Mouse (Mus musculus) lung, postnatal 14 days (tissue): ENCODE measurements around the gene Ptprn.
A peak's percentile ranks its signal among the peaks of the same experiment; 100 is the strongest.
"Not testable (repeated sequence)": the region's sequence is repeated elsewhere in the genome, so short reads cannot be mapped to it uniquely, and the experiment has no call there.

Experiments used
- DNase-seq: peaks from one replicate; pipeline ENCODE4 v3.0.0; 2021

Gene Ptprn

DNA sequence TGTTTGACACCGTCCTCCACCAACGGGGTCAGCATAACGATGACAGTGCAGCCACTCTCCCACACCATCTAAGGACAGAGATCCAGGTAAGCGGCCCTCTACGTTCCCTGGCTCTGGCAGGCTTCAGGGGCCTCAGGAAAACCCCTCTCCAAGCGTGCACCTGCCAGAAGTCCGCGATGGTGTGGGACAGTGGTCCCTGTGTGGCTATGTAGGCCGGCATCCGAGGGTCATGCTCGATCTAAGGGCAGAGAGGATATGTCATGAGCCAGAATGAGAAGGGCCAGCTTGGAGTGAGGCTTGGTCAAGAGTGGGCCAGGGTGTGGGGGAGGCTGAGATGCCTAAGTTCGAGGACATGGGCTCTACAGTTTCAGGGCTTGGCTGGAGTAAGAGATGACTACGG, 12.0 kb downstream of the Ptprn start:
- DNase-seq, result no peak

DNA sequence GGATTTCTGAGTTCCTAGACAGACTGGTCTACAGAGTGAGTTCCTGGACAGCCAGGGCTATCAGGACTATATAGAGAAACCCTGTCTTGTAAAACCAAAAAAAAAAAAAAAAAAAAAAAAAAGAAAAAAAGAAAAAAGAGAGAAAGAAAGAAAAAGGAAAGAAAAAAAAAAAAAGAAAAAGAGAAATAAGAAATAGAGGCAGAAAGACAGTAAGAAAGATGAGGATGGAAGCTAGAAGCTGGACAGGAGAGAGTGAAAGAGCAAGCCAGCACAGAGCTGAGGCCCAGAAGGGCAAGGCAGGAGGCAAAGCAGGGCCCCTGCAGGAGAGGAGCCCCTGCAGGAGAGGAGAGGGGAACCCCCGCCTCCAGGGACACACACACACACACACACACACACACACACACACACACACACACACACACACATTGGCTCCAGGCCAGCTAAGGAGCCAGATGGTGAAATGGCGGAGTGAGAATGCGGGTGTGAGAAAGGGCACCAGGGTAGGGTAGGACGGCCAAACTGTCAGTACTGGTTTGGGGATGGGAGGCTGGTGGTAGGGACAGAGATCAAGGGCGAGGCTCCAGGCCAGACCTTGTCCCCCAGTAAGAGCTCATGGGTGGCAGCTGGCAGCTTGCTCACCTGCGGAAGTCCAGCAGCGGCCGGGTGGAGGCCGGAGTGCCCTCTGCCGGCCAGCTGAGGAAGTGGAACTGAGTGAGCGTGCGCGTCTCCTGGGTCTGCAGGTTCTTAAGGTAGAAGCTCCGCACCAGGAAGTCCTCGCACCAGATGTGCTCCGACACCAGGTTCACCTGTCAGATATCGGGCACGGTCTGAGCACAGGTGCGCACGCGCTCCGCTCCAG, 13.0 kb downstream of the Ptprn start:
- peak; percentile 83 for DNase-seq

DNA sequence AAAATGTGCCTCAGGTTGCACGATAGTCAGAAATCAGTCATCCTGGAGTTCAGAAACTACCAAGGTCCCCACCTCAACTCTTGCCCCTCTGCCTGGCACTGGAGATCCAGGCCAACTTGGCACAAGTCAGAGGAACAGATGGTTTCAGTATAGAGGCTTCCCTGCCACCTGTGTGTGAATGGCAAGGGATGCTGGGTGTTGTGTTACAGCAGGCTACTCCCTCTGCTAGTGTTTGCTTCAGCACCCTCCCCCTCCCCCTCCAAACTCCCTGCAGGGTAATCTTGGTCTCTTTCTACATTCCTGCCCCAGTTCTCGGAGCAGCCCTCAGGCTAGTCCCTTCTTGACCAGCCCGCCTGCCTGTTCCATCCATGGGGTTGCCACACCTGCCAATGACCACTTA, 13.8 kb downstream of the Ptprn start:
- DNase-seq, result no peak

- peak; percentile 54 for DNase-seq
These were observed 16.1 kb downstream of the Ptprn start for GRCm38 (mm10) chr1:75248041-75248772.

DNA sequence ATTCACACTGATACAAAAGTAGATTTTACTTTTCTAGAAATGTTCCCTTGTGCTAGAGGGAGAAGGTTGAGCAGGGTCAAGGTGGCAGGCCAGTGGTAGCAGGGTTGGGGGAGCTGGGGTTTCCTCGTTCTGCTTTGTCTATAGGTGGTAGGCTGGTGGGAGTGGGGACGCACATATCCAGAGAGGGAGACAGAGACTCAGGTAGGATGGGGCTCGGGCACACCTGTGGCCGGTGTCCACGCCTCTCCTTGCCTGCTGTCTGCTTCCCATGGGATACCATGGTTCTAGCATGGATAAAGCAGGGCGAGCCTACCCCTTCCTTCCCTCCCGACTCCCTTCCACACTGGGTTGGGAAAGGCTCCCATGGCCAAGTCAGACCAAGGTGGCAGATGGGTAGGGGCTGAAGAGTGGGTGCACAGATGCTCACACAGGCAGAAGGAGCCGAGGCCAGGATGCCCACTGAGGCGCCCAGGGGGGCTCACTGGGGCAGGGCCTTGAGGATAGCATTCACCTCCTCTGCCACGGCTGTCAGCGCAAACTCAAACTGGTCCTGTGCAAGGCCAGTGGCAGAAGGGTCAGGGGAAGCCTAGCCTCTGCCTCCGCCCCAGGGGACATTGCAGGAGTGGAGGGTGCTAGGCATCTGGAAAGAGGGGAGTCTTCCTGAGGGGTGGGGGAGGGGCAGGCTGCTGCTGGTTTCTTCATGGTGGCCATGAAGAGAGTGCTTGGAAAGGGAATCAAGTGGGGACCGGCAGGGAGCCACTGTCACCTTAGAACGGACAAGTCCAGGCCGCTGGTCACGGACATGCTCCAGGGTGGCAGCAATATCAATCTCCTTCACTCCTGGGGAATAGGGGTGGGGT, 17.0 kb downstream of the Ptprn start:
- no peak for DNase-seq

DNA sequence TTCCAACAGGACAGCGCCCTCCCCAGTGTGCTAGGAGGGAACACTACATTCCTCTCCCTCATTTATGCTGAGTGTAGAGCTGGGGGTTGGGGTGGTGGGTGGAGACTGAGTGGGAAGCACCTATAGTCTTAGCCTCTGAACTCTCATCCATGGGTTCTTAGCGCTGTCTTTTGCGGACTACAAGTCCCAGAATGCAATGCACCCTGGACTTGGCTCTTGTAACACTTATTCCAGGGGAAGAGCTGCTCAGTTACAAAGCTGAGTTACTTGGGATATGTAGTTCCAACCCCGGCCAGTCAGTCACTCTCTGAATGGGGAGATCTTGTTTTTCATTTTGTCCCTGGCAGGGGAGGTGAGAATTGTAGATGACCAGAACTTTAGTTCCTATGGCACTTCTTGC, 19.5 kb downstream of the Ptprn start:
- peak; percentile 34 for DNase-seq

DNA sequence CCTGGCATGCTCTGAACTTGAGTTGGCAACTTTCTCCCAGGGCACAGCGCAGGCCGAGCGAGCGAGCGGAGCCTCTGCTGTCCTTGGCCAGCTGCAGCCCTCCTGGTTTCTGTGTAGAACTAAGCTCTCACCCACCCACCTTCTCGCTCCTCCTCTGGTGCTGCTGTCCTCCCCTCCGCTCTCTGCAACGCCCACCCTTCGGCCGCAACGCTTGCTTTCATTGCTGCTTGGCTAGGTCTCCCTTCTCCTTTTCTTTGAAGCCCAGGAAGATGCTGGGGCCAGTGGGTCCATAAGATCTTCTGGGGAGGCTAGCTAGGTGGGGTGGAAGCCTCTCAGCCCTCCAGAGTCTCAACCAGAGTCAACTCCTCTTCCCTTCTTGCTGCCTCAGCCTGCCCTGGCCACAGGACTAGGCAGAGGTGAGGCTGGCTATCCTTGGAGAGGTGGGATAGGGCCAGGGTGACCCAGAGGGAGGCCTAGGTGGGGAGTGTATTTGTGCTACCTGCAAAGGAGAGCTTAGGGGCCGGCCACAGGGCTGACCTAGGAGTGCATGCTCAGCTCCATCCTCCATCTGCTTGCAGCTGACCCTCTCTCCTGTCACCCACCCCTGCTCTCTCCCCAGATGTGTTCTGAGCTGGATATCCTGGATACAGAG, 20.0 kb downstream of the Ptprn start:
- no peak for DNase-seq

- no peak for DNase-seq
These were observed 20.9 kb downstream of the Ptprn start for GRCm38 (mm10) chr1:75243411-75243810.

GRCm38 (mm10) chr1:75239591-75239990, 24.7 kb downstream of the Ptprn start:
- DNase-seq, result no peak

DNA sequence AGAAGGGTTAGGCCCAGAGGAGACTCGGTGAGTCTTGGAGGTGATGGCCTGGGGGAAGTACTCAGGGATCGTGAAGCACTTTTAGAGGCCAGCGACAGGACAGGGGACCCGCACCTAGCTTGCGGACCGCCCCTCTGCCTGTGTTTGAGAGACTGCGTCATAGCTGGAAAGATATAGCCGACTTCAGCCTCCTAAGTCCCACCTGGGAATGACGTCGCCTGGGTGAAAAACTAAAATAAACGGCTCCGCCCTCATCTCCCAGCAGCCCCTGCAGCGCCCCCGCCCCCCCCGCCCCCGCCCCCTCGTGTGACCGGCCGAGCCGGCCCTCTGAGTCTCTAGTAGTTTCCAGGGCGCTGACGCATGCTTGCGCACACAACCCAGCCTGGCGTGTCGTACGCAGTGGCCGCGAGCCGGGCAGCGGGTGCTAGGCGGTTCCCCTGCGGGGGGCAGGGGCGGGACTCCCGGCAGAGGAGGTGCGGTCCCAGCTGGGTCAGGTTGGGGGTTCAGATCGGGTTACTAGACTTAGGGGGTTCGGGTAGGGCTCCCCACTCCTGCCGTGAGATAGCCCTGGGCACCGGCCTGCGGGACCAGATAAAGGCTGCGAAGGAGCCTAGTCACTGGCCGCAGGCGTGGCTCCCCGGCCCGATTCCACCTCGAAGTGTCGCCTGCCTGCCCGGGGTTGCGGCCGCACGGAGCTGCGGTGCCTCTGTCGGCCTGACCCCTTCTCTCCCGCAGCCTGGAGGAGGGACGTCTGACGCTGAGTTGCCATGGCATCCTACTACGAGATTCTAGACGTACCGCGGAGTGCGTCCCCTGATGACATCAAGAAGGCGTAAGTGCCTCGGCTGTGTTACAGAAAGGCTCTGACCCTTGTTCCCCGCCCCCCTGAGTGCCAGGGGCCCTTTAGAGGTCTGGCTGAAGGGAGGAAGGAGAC, 27.9 kb downstream of the Ptprn start, which contains the start of gene Dnajb2:
Gene Dnajb2 (plus strand): TSS at position 290 of the 934 bp plus-strand sequence.
- peak; percentile 87 for DNase-seq

DNA sequence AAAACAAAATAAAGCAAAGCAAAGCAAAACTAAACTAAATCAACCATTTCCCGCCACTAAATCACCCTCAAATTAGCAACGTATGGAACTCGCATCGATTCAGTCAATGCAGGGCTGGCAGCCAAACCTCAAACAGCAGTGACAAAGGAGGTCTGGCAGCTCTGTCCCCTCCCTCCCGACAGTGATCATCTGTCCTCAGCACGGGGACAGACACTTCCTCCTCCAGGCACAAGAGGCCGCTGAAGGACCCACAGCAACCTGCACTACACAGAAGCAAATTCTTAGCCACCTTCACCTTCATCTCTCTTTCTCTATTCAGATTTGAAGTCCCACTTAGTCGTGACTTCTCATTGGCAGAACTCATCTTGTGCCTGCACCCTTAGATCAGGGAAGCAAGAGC, 29.7 kb downstream of the Ptprn start:
- DNase-seq, result peak; percentile 65

DNA sequence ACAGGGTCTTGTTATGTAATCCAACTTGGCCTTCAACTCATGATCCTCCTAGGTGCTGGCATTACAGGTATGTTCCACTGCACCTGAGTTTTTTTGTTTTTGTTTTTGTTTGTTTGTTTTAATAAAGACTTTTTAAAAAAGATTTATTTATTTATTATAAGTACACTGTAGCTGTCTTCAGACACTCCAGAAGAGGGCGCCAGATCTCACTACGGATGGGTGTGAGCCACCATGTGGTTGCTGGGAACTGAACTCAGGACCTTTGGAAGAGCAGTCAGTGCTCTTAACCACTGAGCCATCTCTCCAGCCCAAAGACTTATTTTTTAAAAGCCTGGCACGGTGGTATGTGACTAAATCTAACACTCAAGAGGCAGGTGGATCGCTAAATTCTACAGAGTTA, 31.8 kb downstream of the Ptprn start:
- not testable (repeated sequence) for DNase-seq

- no peak for DNase-seq
These were observed 32.6 kb downstream of the Ptprn start, which contains the start of gene A630095N17Rik for GRCm38 (mm10) chr1:75231664-75232152. A630095N17Rik (minus strand) TSS chr1:75232102.

DNA sequence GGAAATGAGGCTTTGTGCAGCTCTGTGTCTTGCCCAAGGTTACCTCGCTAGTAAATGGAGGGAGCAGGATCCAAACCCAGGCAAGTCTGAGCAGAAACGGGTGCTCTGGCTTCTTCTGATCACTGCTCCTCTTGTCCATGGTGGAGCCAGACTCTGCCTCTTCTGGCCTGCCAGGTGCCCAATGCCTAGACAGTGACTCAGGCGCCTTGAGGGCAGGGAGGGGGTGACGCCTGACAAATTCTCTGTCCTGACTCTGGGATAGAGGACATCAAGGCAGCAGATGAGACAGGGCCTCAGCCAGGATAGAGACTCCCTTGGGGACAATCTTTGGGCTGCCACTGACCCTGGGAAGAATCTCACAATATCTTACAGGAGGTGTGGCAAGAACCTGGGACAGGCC, 33.1 kb downstream of the Ptprn start:
- no peak for DNase-seq

DNA sequence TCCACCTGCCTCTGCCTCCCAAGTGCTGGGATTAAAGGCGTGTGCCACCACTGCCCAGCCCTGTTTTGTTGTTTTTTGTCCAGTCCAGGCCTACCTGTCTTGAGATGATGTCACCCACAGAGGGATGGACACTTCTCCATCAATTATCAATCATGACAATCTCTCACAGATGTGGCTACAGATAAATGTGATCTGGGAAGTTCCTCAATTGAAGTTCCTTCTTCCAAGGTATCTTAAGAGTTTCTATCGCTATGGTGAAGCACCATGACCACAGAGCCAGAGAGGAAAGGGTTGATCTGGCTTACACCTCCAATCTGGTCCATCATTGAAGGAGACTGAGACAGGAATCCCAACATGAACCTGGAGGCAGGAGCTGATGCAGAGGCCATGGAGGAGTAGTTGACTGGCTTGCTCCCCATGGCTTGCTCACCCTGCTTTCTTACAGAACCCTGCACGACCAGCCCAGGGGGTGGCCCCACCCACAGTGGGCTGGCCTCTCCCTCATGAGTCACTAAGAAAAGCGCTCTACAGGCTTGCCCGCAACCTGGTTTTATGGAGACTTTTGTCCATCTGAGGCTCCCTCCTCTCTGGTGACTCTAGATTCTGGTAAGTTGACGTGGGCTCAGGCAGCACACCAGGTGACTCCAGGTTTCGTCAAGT, 33.8 kb downstream of the Ptprn start:
- no peak for DNase-seq

GRCm38 (mm10) chr1:75229158-75229557, 35.1 kb downstream of the Ptprn start:
- no peak for DNase-seq

- no peak for DNase-seq
These were observed 36.6 kb downstream of the Ptprn start for GRCm38 (mm10) chr1:75227653-75228052.

DNA sequence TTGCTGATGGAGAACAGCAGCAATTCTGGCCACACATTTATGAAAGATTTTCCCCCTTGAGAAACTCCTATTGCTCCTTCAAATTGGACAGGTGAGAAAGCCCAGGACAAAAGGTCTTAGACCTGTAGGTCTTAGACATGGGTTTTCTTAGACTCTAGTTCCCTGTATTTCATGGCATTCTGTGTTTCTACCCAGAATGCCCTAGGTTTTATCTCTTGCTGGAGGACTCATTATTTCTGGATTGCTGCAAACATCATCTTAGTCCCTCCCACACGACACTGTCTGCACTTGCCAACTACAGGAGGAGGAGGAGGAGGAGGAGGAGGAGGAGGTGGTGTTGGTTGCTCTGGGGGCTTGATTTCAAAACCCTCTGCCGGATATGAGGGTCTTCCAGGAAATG, 38.2 kb downstream of the Ptprn start:
- no peak for DNase-seq

DNA sequence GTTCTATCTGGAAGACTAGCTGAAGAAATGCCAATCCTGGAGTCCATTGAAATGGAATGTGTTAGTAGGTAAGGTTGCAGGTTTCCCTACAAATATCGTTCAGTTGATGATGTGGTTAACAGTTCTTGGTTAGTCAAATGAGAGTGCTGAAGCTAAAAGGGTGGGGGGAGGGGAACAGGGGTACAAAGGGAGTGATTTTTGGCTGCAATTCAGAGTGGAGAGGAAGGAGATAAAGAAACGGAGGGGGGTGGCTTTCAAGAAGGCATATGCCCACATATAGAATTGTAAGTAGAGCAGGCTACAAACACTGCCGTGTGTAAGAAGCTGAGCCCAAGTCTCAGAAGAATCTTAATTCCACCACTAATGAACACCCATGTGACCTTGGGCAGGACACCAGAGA, 38.8 kb downstream of the Ptprn start:
- DNase-seq, result no peak

DNA sequence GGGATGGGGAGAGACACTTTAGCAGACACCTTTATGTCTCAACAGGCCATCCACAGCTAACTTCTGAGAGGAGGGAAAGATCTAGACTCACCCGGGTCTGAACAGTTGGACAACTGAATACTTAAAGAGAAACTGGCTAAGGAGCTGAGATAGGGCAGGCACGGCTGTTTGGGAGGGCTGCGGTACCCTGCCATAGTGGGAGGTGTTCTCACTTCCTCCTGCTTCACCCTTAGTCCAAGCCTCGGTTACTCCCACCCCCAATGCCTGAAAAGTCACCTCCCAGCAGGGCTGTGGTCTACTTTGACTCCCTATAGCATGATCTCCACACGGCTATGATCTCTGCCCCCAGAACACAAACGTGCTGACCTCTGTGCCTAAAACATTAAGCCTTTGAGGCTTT, 40.8 kb downstream of the Ptprn start:
- DNase-seq, result no peak

GRCm38 (mm10) chr1:75222926-75223325, 41.4 kb downstream of the Ptprn start:
- no peak for DNase-seq
